Mouse (Mus musculus): ENCODE data around the gene Olfr1511. TPM values are rescaled to one million over a fixed set of nuclear protein-coding genes. Genes with fewer than 3 reads are reported as not detected.
"Not testable (repeated sequence)": the region's sequence is repeated elsewhere in the genome, so short reads cannot be mapped to it uniquely, and the experiment has no call there.

Olfr1511 gene
- polyA plus RNA-seq (2012; fragmentation: generic; extraction: Trizol) = not detected
- long read RNA-seq, experiment 1 = 0 reads
- long read RNA-seq, experiment 2 = 0 reads

- H3K79me3 ChIP-seq (ENCODE audit: low read depth) = no peaks in the 10 kb centered on the region
- TF ChIP-seq MYOG (IDR thresholded peaks at IDR 0.05; ENCODE audit: control insufficient read depth, extremely low read depth, insufficient read length) (no peak), FOSL1 (IDR thresholded peaks at IDR 0.05; ENCODE audit: insufficient read depth, low read length, poor library complexity, severe bottlenecking) (no peak), MYOD1 (IDR thresholded peaks at IDR 0.05; ENCODE audit: control insufficient read depth, insufficient read length, low read depth) (no peak), MAX (IDR thresholded peaks at IDR 0.05) (no peak), CTCF (IDR thresholded peaks at IDR 0.05; ENCODE audit: control insufficient read depth, insufficient read depth, insufficient read length) (no peak), USF1 (IDR thresholded peaks at IDR 0.05; ENCODE audit: low read depth) (no peak), CEBPB (IDR thresholded peaks at IDR 0.05; ENCODE audit: low read depth) (no peak)
Measured at GRCm38 (mm10) chr14:52397279-52397678, at the start of gene Olfr1511. Gene Olfr1511 (minus strand): TSS chr14:52397379.

GRCm38 (mm10) chr14:52442690-52443089, 45.5 kb upstream of the Olfr1511 start, which contains the start of gene Olfr1509:
Gene Olfr1509 (plus strand): TSS chr14:52442990.
- no peak for TF ChIP-seq CTCF (IDR thresholded peaks at IDR 0.05; ENCODE audit: control insufficient read depth, insufficient read depth, insufficient read length)
- TF ChIP-seq CEBPB (IDR thresholded peaks at IDR 0.05; ENCODE audit: low read depth) = no peak
- no peak for TF ChIP-seq MAX (IDR thresholded peaks at IDR 0.05)
- no peak for TF ChIP-seq MYOD1 (IDR thresholded peaks at IDR 0.05; ENCODE audit: control insufficient read depth, insufficient read length, low read depth)
- no peak for TF ChIP-seq FOSL1 (IDR thresholded peaks at IDR 0.05; ENCODE audit: insufficient read depth, low read length, poor library complexity, severe bottlenecking)
- no peaks in the 10 kb centered on the region for H3K27me3 ChIP-seq (ENCODE audit: control insufficient read depth, insufficient read depth, insufficient read length)
- no peaks in the 10 kb centered on the region for H3K79me2 ChIP-seq (ENCODE audit: control insufficient read depth, insufficient read depth)

More at GRCm38 (mm10) chr14:52397279-52397678, at the start of gene Olfr1511:
- Histone ChIP-seq H3K27me3 (ENCODE audit: control insufficient read depth, insufficient read depth, insufficient read length) (peaks cover 3% of the 10 kb centered on the region), H3ac (ENCODE audit: control insufficient read depth, insufficient read length, low read depth) (no peak within 1 kb of the TSS), H3K36me3 (ENCODE audit: control insufficient read depth, insufficient read depth) (no peaks in the 10 kb centered on the region), H3K79me2 (ENCODE audit: control insufficient read depth, insufficient read depth) (no peaks in the 10 kb centered on the region), H3K4me3 (ENCODE audit: insufficient read depth, poor library complexity, severe bottlenecking) (no peak within 1 kb of the TSS)

GRCm38 (mm10) chr14:52427686-52428085, 30.5 kb upstream of the Olfr1511 start:
- TF ChIP-seq MYOG (IDR thresholded peaks at IDR 0.05; ENCODE audit: control insufficient read depth, extremely low read depth, insufficient read length) (no peak), FOSL1 (IDR thresholded peaks at IDR 0.05; ENCODE audit: insufficient read depth, low read length, poor library complexity, severe bottlenecking) (no peak), MYOD1 (IDR thresholded peaks at IDR 0.05; ENCODE audit: control insufficient read depth, insufficient read length, low read depth) (no peak), MAX (IDR thresholded peaks at IDR 0.05) (no peak), USF1 (IDR thresholded peaks at IDR 0.05; ENCODE audit: low read depth) (no peak), CEBPB (IDR thresholded peaks at IDR 0.05; ENCODE audit: low read depth) (no peak), CTCF (IDR thresholded peaks at IDR 0.05; ENCODE audit: control insufficient read depth, insufficient read depth, insufficient read length) (no peak)
- Histone ChIP-seq H3K36me3 (ENCODE audit: control insufficient read depth, insufficient read depth) (no peaks in the 10 kb centered on the region), H3ac (ENCODE audit: control insufficient read depth, insufficient read length, low read depth) (no peak overlapping the region)

More at GRCm38 (mm10) chr14:52442690-52443089, 45.5 kb upstream of the Olfr1511 start, which contains the start of gene Olfr1509:
- H3K36me3 ChIP-seq (ENCODE audit: control insufficient read depth, insufficient read depth) = no peaks in the 10 kb centered on the region
- H3ac ChIP-seq (ENCODE audit: control insufficient read depth, insufficient read length, low read depth) = no peak within 1 kb of the TSS
- H3K79me3 ChIP-seq (ENCODE audit: low read depth) = no peaks in the 10 kb centered on the region
- no peak within 1 kb of the TSS for H3K4me3 ChIP-seq (ENCODE audit: insufficient read depth, poor library complexity, severe bottlenecking)

GRCm38 (mm10) chr14:52414273-52414672, 17.1 kb upstream of the Olfr1511 start, which contains the start of gene Olfr1510:
Gene Olfr1510 (minus strand): TSS chr14:52414373.
- no peak within 1 kb of the TSS for H3ac ChIP-seq (ENCODE audit: control insufficient read depth, insufficient read length, low read depth)
- no peaks in the 10 kb centered on the region for H3K79me3 ChIP-seq (ENCODE audit: low read depth)
- no peaks in the 10 kb centered on the region for H3K79me2 ChIP-seq (ENCODE audit: control insufficient read depth, insufficient read depth)
- no peaks in the 10 kb centered on the region for H3K36me3 ChIP-seq (ENCODE audit: control insufficient read depth, insufficient read depth)
- no peak within 1 kb of the TSS for H3K4me3 ChIP-seq (ENCODE audit: insufficient read depth, poor library complexity, severe bottlenecking)
- TF ChIP-seq CTCF (IDR thresholded peaks at IDR 0.05; ENCODE audit: control insufficient read depth, insufficient read depth, insufficient read length) = no peak
- no peak for TF ChIP-seq USF1 (IDR thresholded peaks at IDR 0.05; ENCODE audit: low read depth)
- TF ChIP-seq MYOD1 (IDR thresholded peaks at IDR 0.05; ENCODE audit: control insufficient read depth, insufficient read length, low read depth) = no peak
- TF ChIP-seq MYOG (IDR thresholded peaks at IDR 0.05; ENCODE audit: control insufficient read depth, extremely low read depth, insufficient read length) = no peak
- TF ChIP-seq CEBPB (IDR thresholded peaks at IDR 0.05; ENCODE audit: low read depth) = no peak
- TF ChIP-seq FOSL1 (IDR thresholded peaks at IDR 0.05; ENCODE audit: insufficient read depth, low read length, poor library complexity, severe bottlenecking) = no peak
- no peaks in the 10 kb centered on the region for H3K27me3 ChIP-seq (ENCODE audit: control insufficient read depth, insufficient read depth, insufficient read length)

More at GRCm38 (mm10) chr14:52427686-52428085, 30.5 kb upstream of the Olfr1511 start:
- Histone ChIP-seq H3K79me3 (ENCODE audit: low read depth) (no peaks in the 10 kb centered on the region), H3K79me2 (ENCODE audit: control insufficient read depth, insufficient read depth) (no peaks in the 10 kb centered on the region), H3K4me3 (ENCODE audit: insufficient read depth, poor library complexity, severe bottlenecking) (no peak overlapping the region), H3K27me3 (ENCODE audit: control insufficient read depth, insufficient read depth, insufficient read length) (no peaks in the 10 kb centered on the region)

- not testable (repeated sequence) for H3K79me3 ChIP-seq (ENCODE audit: low read depth); H3K79me2 ChIP-seq (ENCODE audit: control insufficient read depth, insufficient read depth); H3K36me3 ChIP-seq (ENCODE audit: control insufficient read depth, insufficient read depth); H3K4me3 ChIP-seq (ENCODE audit: insufficient read depth, poor library complexity, severe bottlenecking); H3ac ChIP-seq (ENCODE audit: control insufficient read depth, insufficient read length, low read depth); H3K27me3 ChIP-seq (ENCODE audit: control insufficient read depth, insufficient read depth, insufficient read length)
Measured at GRCm38 (mm10) chr14:52410142-52410919, 13.2 kb upstream of the Olfr1511 start.

GRCm38 (mm10) chr14:52390084-52390848, 6.9 kb downstream of the Olfr1511 start:
- not testable (repeated sequence) for H3K36me3 ChIP-seq (ENCODE audit: control insufficient read depth, insufficient read depth); H3ac ChIP-seq (ENCODE audit: control insufficient read depth, insufficient read length, low read depth); H3K79me2 ChIP-seq (ENCODE audit: control insufficient read depth, insufficient read depth); H3K4me3 ChIP-seq (ENCODE audit: insufficient read depth, poor library complexity, severe bottlenecking); H3K79me3 ChIP-seq (ENCODE audit: low read depth); H3K27me3 ChIP-seq (ENCODE audit: control insufficient read depth, insufficient read depth, insufficient read length)

Data from C2C12 (cell line).